Mouse (Mus musculus): Measurements from ENCODE around the gene Flt4.
A peak's percentile ranks its signal among the peaks of the same experiment; 100 is the strongest.

Flt4 gene

GRCm38 (mm10) chr11:49650113-49650993, 41.3 kb downstream of the Flt4 start:
- peak; percentile 57 for DNase-seq (ENCODE audit: low spot score)

DNA sequence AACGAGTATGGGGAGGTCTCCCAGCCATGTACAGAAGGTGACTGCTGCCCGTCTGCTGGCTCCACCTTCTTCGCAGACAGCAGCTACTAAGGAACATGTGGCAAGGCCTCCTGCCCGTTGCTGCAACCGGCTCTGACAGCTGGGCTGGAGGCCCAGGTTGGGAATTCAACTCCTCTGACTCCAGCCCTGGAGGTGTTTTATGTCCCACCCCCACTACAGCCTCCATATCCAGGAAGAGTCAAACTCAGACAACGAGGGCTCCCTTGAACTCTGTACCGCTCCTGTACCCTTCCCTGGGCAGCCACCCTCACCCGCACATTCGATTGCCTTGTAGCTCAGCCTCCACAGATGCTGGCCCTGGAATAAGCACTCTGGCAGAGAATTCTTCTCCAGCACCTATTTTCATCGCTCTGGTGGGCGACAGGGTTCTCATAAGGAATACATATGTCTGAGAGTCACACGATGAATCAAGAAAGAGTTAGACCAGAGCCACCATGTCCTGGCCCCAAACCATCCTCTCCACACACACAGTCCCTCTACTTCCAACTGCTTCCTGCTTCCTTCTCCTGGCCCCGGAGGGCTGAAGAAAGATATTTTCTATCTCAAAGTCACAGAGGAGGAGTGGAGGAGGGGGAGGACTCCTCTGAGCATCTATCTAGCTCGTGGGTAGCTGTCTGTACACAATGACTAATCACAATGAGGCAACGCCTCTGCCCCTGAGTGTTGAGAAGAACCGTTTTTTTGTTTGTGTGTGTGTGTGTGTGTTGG, 42.1 kb downstream of the Flt4 start:
- DNase-seq (ENCODE audit: low spot score) = peak; percentile 41

- peak; percentile 34 for DNase-seq (ENCODE audit: low spot score)
Measured at GRCm38 (mm10) chr11:49651762-49652322, 42.8 kb downstream of the Flt4 start.

GRCm38 (mm10) chr11:49652401-49653078, 43.5 kb downstream of the Flt4 start:
- DNase-seq (ENCODE audit: low spot score) = peak; percentile 93

GRCm38 (mm10) chr11:49653079-49653408, 44.0 kb downstream of the Flt4 start:
- peak; percentile 43 for DNase-seq (ENCODE audit: low spot score)

DNA sequence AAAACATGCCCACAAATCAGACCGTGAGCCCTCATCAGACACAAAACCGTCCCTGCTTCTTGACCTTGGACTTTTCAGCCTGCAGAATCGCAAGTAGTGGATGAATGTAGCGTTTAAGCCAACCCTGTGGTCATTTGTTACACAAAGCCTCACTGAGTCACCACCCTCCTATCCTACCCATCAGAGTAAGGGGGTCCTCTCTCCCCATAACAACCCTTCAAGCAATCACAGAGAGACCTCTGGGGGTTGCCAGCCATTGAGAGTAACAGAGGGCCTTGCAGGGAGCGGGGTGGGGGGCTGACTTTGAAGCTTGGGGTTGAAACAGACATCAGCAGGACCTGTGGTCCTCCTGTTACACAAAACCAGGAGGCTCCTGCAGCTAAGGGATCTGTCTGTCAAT, 45.6 kb downstream of the Flt4 start:
- DNase-seq (ENCODE audit: low spot score) = peak; percentile 20

- DNase-seq (ENCODE audit: low spot score) = peak; percentile 13
Measured at GRCm38 (mm10) chr11:49655501-49655900, 46.4 kb downstream of the Flt4 start.

- DNase-seq (ENCODE audit: low spot score) = peak; percentile 40
Measured at GRCm38 (mm10) chr11:49658065-49658464, 49.0 kb downstream of the Flt4 start.

- no peak for DNase-seq (ENCODE audit: low spot score)
Measured at GRCm38 (mm10) chr11:49658791-49659469, 49.9 kb downstream of the Flt4 start.

DNA sequence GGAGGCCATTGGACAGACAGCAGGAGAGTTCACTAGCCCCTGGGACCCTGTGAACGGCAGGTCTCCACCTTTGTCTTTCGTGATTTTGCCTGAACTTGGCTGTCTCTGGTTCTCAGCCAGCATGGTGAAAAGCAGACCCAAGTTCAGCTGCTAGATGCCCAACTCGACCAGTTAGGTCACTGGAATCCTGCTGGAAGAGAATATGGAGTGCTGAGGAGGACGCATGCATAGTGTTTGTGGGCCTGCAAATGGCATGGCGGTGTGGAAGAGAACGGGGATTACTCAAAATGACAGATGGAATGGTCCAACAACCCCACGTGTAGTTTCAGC, 50.4 kb downstream of the Flt4 start:
- no peak for DNase-seq (ENCODE audit: low spot score)

- no peak for DNase-seq (ENCODE audit: low spot score)
Measured at GRCm38 (mm10) chr11:49662292-49662780, 53.3 kb downstream of the Flt4 start.

- DNase-seq (ENCODE audit: low spot score) = no peak
Measured at GRCm38 (mm10) chr11:49663310-49663709, 54.2 kb downstream of the Flt4 start, which contains the start of gene Scgb3a1. Gene Scgb3a1 (plus strand): TSS chr11:49663610.

DNA sequence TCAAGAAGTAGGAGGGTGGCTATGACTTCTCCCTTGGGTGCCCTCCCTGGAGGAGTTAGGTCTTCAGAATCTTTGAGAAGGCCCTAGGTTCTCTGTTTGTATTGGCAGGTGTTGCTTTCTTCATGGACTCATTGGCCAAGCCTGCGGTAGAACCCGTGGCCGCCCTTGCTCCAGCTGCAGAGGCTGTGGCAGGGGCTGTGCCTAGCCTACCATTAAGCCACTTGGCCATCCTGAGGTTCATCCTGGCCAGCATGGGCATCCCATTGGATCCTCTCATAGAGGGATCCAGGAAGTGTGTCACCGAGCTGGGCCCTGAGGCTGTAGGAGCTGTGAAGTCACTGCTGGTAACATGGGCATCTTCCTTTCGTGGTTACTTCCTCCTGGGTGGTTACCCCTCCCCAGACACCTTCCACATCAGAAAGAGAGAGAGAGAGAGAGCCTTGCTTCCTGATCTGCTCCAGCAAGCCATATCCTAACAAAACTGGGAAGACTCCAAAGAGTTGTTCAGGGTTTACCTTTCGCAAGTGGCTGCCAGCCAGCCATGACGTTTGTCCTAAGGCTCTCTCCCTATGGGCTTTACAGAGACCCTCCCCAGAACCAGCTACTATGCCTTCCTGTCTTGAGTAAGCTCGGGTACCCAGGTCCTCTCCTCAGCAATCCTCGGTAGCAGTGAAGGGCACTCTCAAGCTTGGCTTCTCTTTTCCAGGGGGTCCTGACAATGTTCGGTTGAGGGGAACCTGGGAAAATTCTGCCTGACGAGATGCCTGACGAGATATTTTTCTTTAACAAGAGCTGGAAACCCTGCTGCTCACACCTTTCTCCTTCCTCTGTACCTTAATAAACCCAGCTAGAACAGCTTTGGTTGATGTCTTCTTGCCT, 55.4 kb downstream of the Flt4 start:
- DNase-seq (ENCODE audit: low spot score) = no peak

DNA sequence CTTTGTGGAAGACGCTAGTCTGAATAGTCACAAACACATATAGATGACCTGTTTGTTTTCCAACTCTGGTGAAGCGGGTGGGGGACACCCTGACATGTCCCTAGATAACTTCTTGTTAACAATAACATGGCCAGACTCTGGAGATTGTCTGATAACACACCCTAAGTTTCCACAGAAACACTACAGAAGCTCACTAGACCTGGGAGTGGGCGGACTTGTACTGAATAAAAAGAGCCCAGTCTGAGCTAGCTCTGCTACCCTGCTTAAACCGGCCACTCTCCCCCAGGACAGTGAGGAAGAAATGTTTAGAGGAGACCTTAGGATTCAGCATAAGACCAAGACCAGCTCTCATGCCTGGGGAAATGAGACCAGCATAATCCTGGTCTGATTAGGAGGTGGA, 56.4 kb downstream of the Flt4 start:
- no peak for DNase-seq (ENCODE audit: low spot score)

DNA sequence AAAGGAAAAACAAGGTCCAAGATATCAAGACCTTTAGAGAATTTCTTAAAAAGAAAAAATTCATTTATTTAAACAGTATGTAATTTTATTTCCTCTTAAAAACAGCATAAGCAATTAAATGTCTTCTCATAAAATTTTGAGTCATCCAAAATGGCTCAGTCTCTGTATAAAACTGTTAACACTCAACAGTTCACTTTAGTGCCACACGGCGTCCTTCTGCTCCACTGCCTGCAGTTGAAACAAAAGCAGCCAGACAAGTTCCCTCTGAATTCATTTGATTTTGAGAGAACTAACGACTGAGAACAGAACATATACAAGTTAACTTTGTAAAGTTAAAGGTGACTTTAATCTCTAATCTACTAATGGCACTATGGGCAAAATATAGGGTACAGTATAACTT, 64.4 kb downstream of the Flt4 start:
- DNase-seq (ENCODE audit: low spot score) = no peak

DNA sequence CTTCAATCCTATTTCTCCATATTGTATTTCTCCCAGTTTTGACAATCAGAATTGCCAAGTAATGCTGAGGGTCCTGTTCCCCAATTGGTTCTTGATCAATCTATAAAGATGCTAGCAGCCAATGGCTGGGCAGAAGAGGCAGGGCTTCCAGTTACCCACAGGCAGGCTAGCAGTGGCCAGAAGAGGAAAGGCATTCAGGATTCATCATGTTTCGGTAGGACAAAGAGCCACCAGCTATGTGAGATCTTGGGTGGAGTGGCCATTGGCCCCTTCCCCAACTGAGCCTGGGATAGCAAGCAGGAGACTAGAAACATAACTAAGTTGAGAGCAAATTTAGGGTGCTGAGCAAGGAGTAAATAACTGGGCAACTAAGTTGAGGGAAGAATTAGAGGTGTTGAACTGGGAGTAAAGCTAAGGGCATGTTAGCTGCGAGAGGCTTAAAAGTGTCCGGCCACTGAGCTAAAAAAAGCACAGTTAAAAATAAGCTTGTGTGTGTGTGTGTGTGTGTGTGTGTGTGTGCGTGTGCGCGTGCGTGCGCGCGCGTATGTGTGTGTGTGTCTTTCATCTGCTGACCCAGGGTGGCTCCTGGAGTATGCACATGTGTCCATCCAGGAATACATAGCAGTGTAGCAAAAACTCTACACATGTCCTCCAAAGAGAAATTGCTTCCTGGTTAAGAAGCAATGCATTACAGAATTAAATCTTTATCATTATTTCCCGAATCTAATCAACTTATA, 75.3 kb downstream of the Flt4 start:
- no peak for DNase-seq (ENCODE audit: low spot score)

- no peak for DNase-seq (ENCODE audit: low spot score)
Measured at GRCm38 (mm10) chr11:49695013-49695412, 86.0 kb downstream of the Flt4 start.

DNA sequence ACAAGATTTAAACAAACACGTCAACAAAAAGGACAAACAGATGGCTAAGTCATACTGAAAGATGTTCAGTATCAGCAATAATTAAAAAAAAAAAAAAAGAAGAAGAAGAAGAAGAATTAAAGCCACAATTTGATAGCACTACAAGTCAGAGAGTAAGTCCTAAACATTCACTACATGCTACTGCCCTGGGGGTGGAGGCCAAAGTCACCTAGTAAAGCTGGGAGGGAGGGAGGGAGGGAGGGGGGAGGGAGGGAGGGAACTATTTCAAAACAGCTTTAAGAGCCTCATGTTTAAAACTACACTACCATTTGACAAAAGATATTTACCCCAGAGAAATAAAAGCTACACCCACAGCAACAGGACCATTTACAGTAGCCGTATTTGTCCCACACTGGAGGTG, 86.6 kb downstream of the Flt4 start:
- DNase-seq (ENCODE audit: low spot score) = no peak

DNA sequence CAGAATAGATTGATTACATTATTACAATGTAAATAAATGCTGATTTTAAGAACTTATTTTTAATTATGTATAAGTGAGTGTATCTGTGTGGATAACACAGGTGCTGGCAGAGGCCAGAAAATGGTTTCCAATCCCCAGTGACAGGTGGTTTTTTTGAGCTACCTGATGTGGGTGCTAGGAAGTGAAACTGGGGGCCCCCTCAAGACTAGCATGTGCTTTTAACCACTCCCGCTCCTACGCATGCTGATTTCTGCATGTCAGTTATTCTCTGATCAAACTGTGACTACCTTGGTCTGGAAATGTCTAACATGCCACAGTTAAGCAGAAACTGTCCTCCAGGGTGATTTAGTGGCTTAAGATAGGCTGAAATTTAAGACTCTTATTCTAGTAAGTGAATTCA, 87.4 kb downstream of the Flt4 start:
- DNase-seq (ENCODE audit: low spot score) = no peak

- no peak for DNase-seq (ENCODE audit: low spot score)
Measured at GRCm38 (mm10) chr11:49697779-49698178, 88.7 kb downstream of the Flt4 start.
